Mouse (Mus musculus) right cerebral cortex, postnatal 25 days (tissue): Measurements from ENCODE around the gene Marc1.
A peak's percentile ranks its signal among the peaks of the same experiment; 100 is the strongest.

Source experiments
- DNase-seq: peaks from one replicate; pipeline ENCODE4 v3.0.0; 2022

The Marc1 gene

GRCm38 (mm10) chr1:184810780-184811575 lies at the start of gene Marc1:
Marc1 (minus strand) TSS chr1:184811313.
- no peak for DNase-seq

GRCm38 (mm10) chr1:184860276-184860675 lies 49.2 kb upstream of the Marc1 start:
- DNase-seq = no peak

GRCm38 (mm10) chr1:184858253-184858652 lies 47.1 kb upstream of the Marc1 start:
- no peak for DNase-seq

- peak; percentile 36 for DNase-seq
These were observed 46.1 kb upstream of the Marc1 start for GRCm38 (mm10) chr1:184857216-184857615.

- no peak for DNase-seq
These were observed 42.8 kb upstream of the Marc1 start for GRCm38 (mm10) chr1:184853922-184854321.

- peak; percentile 48 for DNase-seq
These were observed 42.2 kb upstream of the Marc1 start for GRCm38 (mm10) chr1:184853339-184853738.

GRCm38 (mm10) chr1:184851741-184852618 lies 40.9 kb upstream of the Marc1 start:
- peak; percentile 67 for DNase-seq

- no peak for DNase-seq
These were observed 40.1 kb upstream of the Marc1 start for GRCm38 (mm10) chr1:184851166-184851565.

- DNase-seq = no peak
These were observed 35.9 kb upstream of the Marc1 start for GRCm38 (mm10) chr1:184846973-184847372.

GRCm38 (mm10) chr1:184846092-184846750 lies 35.1 kb upstream of the Marc1 start, which contains the start of gene Marc2:
Marc2 (minus strand) TSS chr1:184846451.
- no peak for DNase-seq

- peak; percentile 88 for DNase-seq
These were observed 34.3 kb upstream of the Marc1 start for GRCm38 (mm10) chr1:184845111-184846071.

GRCm38 (mm10) chr1:184844326-184845066 lies 33.4 kb upstream of the Marc1 start:
- DNase-seq = no peak

GRCm38 (mm10) chr1:184837649-184838048 lies 26.5 kb upstream of the Marc1 start:
- DNase-seq = no peak

GRCm38 (mm10) chr1:184836350-184836749 lies 25.2 kb upstream of the Marc1 start:
- no peak for DNase-seq

- DNase-seq = no peak
These were observed 22.4 kb upstream of the Marc1 start for GRCm38 (mm10) chr1:184833499-184833898.

- DNase-seq = no peak
These were observed 21.1 kb upstream of the Marc1 start for GRCm38 (mm10) chr1:184832211-184832610.

- DNase-seq = no peak
These were observed 18.8 kb upstream of the Marc1 start for GRCm38 (mm10) chr1:184829897-184830296.

GRCm38 (mm10) chr1:184827175-184827701 lies 16.1 kb upstream of the Marc1 start:
- no peak for DNase-seq

- no peak for DNase-seq
These were observed 14.0 kb upstream of the Marc1 start for GRCm38 (mm10) chr1:184825093-184825492.

- DNase-seq = peak; percentile 77
These were observed 13.3 kb upstream of the Marc1 start for GRCm38 (mm10) chr1:184824439-184824851.

- DNase-seq = peak; percentile 29
These were observed 11.6 kb upstream of the Marc1 start for GRCm38 (mm10) chr1:184822678-184823077.
